Mouse (Mus musculus) layer of hippocampus, adult 8-10 months (tissue): ENCODE measurements around the gene Loxl1. TPM values are rescaled to one million over a fixed set of nuclear protein-coding genes. Genes with fewer than 3 reads are reported as not detected.
A peak's percentile ranks its signal among the peaks of the same experiment; 100 is the strongest.

Source experiments
- DNase-seq, 2 experiments: peaks; one replicate each; pipeline ENCODE4 v3.0.0; 2022; ENCODE audit warnings: low spot score in 2 of 2
- total RNA-seq, 4 experiments: library from RNA; stranded (reverse); gene quantifications; 2 replicates each; pipeline ENCODE4 v1.2.4; 2022

Loxl1 gene
- total RNA-seq: 1 to 10 TPM; 2.6 to 4.2 (median 3.0) TPM

DNA sequence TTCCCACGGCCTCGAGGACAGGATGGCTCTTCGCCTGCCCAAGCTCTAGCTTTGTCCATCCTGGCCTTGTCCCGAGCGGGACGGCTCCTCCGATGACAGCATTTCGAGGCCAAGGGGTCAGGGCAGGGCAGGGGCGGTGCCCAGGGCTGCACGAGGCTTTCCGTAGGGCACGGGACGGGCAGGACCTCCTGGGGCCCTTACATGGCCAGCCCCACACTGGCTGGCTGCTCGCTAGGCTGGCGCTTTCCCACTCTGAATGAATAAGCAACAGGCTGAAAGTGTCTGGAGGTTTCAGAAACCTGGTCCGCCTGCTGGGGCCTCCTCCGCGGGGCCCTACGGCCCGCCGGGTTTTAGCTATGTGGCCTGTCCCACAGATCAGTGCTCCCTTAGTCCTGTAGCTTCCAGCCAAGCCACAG, at the start of gene Loxl1:
Loxl1 (minus strand) TSS at position 243 of the 416 bp plus-strand sequence.
- DNase-seq: no peak

DNA sequence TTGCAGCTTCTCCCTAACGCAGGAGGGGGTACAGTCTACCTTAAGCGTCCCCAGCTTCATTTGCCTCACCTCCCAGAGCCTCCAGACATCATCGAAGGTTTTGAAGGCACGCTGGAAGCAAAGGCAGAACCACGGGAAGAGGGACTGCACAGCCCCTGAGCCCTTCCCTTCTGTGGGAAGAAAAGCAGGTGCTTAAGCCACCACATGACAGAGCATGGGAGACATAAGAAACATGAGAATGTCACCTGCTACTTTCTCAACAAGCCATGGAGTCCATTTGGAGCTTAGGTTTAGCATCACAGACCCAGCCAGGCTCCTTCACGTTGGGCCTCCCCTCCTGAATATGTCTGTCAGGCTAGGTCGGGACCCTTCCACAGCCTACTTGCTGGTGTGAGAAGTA, 49.0 kb upstream of the Loxl1 start:
- DNase-seq: no peak

DNA sequence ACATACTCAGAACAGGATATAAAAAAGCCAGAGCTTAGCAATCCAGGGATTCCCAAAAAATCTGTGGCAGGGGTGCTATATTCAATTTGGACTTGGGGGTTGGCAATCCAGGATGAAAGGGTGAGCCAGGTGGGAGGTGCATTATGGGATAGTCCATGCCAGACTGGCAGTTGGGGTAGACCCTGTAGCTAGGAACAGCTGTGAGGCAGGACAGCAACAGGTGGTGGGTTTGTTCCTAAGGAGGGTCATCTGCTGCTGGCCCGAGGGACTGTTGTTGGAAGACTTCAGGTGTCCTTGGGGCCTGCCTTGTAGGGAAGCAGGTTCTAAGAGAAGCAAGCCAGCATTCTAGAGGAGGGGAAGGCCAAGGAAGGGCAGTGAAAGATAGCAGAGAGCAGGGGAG, 48.4 kb upstream of the Loxl1 start:
- no peak for DNase-seq

GRCm38 (mm10) chr9:58355262-58356050, 42.5 kb upstream of the Loxl1 start:
- no peak for DNase-seq

GRCm38 (mm10) chr9:58354701-58355100, 41.7 kb upstream of the Loxl1 start:
- no peak for DNase-seq

DNA sequence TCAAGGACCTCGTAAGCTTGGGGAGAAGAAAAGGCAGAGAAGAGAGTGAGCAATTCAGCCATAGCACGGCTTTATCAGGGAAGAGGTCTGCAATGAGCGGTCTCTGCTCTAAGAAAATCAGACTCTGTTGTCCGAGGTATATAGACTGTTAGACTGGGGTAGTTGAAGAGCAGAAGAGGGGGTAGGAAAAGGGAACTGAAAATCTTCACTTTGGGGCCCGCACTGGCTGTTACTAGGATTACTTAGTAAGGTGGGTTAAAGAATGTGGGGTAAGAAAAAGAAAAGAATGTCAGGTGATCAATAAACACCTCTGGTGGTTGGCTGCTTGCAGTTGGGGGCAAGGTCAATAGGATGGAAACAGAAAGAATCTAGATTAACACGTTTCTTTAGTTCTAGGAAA, 40.2 kb upstream of the Loxl1 start:
- DNase-seq: no peak

DNA sequence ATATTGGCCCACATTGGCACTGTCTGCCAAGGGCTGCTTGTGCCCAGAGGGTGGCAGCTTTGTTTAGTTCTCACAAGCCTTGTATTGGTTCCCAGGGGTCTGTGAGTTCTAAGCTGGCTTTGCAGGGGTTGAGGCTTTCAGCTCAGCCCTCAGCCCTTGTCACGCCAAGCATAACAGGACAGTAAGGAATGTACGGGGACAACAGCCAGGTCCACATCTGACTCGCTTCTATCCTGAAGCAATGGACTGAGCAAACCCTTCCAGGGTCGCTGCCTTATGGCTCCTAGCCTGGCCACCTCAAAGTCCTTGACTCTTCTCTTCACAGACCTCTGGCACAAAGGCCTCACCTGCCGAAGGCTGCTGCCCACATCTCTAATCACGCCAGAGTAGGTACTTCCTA, 34.8 kb upstream of the Loxl1 start:
- no peak for DNase-seq

- no peak for DNase-seq
Measured at GRCm38 (mm10) chr9:58346498-58346897, 33.5 kb upstream of the Loxl1 start.

- no peak for DNase-seq
Measured at GRCm38 (mm10) chr9:58345963-58346362, 33.0 kb upstream of the Loxl1 start.

- DNase-seq: no peak
Measured at GRCm38 (mm10) chr9:58341795-58342194, 28.8 kb upstream of the Loxl1 start.

- DNase-seq: no peak
Measured at GRCm38 (mm10) chr9:58336650-58337281, 23.8 kb upstream of the Loxl1 start.

GRCm38 (mm10) chr9:58331276-58331675, 18.3 kb upstream of the Loxl1 start:
- DNase-seq: no peak

- DNase-seq: peak in 1 of 2 experiments; percentile 75
Measured at GRCm38 (mm10) chr9:58330293-58330692, 17.3 kb upstream of the Loxl1 start.

DNA sequence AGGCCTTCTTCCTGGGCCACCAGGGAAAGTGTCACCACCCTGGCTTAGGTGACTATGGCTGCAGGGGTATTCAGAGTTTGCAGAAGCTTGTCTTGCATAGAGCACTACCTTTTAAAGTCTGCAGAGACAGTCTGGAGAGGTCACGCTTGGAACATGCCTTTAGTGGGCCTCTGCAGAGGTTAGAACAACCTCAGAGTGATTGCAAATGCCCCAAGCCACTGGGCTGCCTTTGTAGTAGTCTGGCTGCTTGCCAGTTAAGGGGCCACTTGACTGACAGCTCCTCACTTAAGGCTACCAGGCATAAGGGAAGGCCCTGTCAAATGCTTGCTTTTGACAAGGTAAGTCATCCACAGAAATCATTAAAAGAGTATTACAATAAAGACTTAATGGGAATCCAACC, 14.4 kb upstream of the Loxl1 start:
- no peak for DNase-seq

- no peak for DNase-seq
Measured at GRCm38 (mm10) chr9:58326477-58327180, 13.6 kb upstream of the Loxl1 start.

DNA sequence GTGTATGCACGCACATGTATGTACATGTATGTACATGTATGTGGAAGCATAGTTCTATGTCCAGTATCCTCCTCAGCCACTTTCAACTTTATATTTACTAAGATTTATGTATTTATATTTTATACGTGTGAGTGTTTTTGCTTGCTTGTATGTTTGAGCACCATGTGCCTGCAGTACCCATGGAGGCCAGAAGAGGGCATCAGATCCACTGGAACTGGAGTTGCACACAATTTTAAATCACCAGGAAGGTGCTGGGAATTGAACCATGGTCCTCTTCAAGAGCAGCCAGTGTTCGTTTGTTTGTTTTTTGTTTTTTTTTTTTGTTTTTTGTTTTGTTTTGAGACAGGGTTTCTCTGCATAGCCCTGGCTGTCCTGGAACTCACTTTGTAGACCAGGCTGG, 8.7 kb upstream of the Loxl1 start:
- DNase-seq: no peak

DNA sequence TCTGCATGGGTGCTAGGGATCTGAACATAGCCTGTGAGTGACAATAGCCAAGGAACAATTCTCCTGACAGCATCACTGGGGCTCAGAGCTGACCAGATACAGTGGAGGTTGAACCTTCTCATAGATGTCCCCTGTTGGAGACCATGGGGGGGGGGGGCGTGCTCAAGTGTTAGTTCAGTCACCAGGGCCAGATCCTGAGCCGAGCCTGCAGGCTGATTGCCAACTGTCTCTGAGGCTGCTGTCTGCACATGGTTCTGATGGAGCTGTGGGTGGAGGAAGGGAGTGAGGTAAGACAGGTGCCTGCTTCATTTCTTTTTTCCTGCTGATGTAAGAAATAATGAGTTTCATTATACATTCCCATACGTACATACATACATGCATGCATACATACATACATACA, 5.3 kb upstream of the Loxl1 start:
- DNase-seq: no peak

DNA sequence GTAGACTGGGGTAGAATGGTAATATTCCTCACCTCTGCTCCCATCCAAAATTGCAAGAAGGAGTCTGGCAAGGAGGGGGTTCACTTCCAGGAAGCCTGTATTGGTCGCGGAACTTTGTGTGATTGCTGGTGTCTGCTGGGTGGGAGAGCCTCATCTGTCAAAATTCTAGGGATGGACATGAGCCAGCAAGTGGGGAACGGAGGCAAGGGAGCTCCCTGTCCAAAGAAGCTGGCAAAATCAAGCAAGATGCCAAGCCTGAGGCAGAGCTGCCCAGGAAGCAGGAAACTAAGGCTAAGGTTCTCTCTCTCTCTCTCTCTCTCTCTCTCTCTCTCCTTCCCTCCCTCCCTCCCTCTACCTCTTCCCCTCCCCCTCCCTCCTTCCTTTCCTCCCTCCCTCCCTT, 4.4 kb upstream of the Loxl1 start:
- DNase-seq: no peak

GRCm38 (mm10) chr9:58316784-58317183, 3.8 kb upstream of the Loxl1 start:
- no peak for DNase-seq

- no peak for DNase-seq
Measured at GRCm38 (mm10) chr9:58315850-58316249, 2.9 kb upstream of the Loxl1 start.

- DNase-seq: no peak
Measured at GRCm38 (mm10) chr9:58314682-58315360, 1.8 kb upstream of the Loxl1 start.
